Mouse (Mus musculus) liver, embryonic 13.5 days (tissue): ENCODE results near the gene 1600002K03Rik. TPM values are rescaled to one million over a fixed set of nuclear protein-coding genes. Genes with fewer than 3 reads are reported as not detected.
"Not testable (repeated sequence)": the region's sequence is repeated elsewhere in the genome, so short reads cannot be mapped to it uniquely, and the experiment has no call there.

ENCODE experiments used
- ATAC-seq: fragments of 200-750 bp; cut with Nextera tagmentation; 2 replicates; pipeline ENCODE4 v1.8.0; 2017; ENCODE audit warnings: low read depth, mild to moderate bottlenecking, moderate number of reproducible peaks, moderate library complexity
- DNase-seq: peaks from one replicate; pipeline ENCODE4 v3.0.0; 2022
- H3K27ac ChIP-seq: fragments of 300-500 bp; sonication (generic); 2 replicates; pipeline ENCODE4 v1.5.1; 2015; ENCODE audit warnings: moderate library complexity, mild to moderate bottlenecking, inconsistent platforms
- H3K27me3 ChIP-seq: fragments of 300-500 bp; sonication (generic); 2 replicates; pipeline ENCODE4 v1.6.1; 2015; ENCODE audit warnings: mild to moderate bottlenecking, inconsistent platforms
- H3K36me3 ChIP-seq: fragments of 300-500 bp; sonication (generic); 2 replicates; pipeline ENCODE4 v1.6.1; 2015; ENCODE audit warnings: mild to moderate bottlenecking, inconsistent platforms
- H3K4me1 ChIP-seq: fragments of 300-500 bp; sonication (generic); replicated peaks from 2 replicates; pipeline ENCODE4 v1.6.1; 2015; ENCODE audit warnings: inconsistent platforms
- H3K4me2 ChIP-seq: fragments of 300-500 bp; sonication (generic); 2 replicates; pipeline ENCODE4 v1.6.1; 2015; ENCODE audit warnings: inconsistent platforms, mild to moderate bottlenecking, moderate library complexity
- H3K4me3 ChIP-seq: fragments of 300-500 bp; sonication (generic); replicated peaks from 2 replicates; pipeline ENCODE4 v1.5.1; 2015; ENCODE audit warnings: mild to moderate bottlenecking, inconsistent platforms
- H3K9ac ChIP-seq: fragments of 300-500 bp; sonication (generic); 2 replicates; pipeline ENCODE4 v1.6.1; 2015; ENCODE audit warnings: mild to moderate bottlenecking, inconsistent platforms
- H3K9me3 ChIP-seq: fragments of 300-500 bp; sonication (generic); replicated peaks from 2 replicates; pipeline ENCODE4 v1.6.1; 2016; ENCODE audit warnings: inconsistent platforms
- WGBS: fragments of 180-500 bp; shearing (Covaris S2); methylation state at CpG from one replicate; pipeline ENCODE4 v1.1.7; 2015; ENCODE audit not compliant: insufficient replicate concordance; 5-methylcytosine and 5-hydroxymethylcytosine counted together
- polyA plus RNA-seq: library from polyadenylated mRNA; unstranded; fragments of >200 nt; fragmentation: Nextera tagmentation; extraction: Ambion mirVana; gene quantifications from 2 replicates; pipeline ENCODE4 v1.2.1, GENCODE M21; 2015

1600002K03Rik gene
- polyA plus RNA-seq, 1 experiment from 2014 or later, result 14.8 TPM

DNA sequence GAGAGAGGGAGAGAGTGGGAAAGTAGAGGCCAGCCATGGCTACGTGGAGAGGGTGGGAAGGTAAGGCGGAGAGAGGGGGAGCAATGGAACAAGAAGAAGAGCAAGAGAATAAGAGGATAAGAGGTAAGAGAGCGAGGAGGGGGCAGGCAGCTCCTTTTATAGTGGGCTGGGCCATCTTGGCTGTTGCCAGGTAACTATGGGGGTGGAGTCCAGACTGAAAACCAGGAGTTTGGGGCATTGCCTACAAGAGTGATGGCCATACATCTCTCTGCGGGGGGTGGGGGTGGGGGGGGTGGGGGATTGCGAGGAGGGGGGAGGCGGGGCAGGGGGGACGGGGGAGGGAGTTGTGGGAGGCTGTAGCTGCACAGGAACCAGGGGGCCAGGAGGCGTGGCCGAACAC, 47.9 kb downstream of the 1600002K03Rik start:
- peaks cover 5% of the 10 kb centered on the region for H3K4me1 ChIP-seq
- no peak overlapping the region for H3K9ac ChIP-seq
- no peak for ATAC-seq
- H3K27me3 ChIP-seq, result peaks cover 29% of the 10 kb centered on the region
- H3K27ac ChIP-seq, result no peak overlapping the region
- no peaks in the 10 kb centered on the region for H3K9me3 ChIP-seq
- no peak overlapping the region for H3K4me3 ChIP-seq
- no peaks in the 10 kb centered on the region for H3K36me3 ChIP-seq
- DNase-seq, result no peak
- 45% methylated on average over 8 of the region's 9 CpGs for WGBS
- no peak overlapping the region for H3K4me2 ChIP-seq

DNA sequence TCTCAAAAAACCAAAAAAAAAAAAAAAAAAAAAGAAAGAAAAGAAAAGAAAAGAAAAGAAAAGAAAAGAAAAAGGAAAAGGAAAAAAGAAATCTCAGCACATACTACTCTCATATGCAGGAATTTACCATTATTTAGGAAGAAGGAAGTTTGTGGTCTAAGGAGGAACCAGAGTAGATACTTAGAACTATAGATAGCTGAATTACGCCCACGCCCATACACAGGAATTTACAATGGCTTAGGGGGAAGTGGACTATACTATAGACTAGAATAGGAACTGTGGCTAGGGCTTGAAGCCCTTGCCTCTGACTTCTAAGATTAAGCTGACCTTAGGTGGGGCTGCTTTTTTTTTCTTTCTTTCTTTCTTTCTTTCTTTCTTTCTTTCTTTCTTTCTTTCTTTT, 50.4 kb downstream of the 1600002K03Rik start:
- not testable (repeated sequence) for H3K36me3 ChIP-seq, ATAC-seq, H3K9me3 ChIP-seq, H3K27ac ChIP-seq, DNase-seq, H3K4me3 ChIP-seq, H3K9ac ChIP-seq, H3K4me2 ChIP-seq
- Histone ChIP-seq H3K4me1 (peaks cover 25% of the 10 kb centered on the region), H3K27me3 (peaks cover 23% of the 10 kb centered on the region; the same call in 1 of the 2 replicates)
- WGBS, result 10% methylated on average over 2 of the region's 2 CpGs

Other genes with a start within 250 kb of the 1600002K03Rik start
- 5.4 and 5.7 TPM in 2 replicates for gene Arid3a, start 245.9 kb upstream of the 1600002K03Rik start, polyA plus RNA-seq
- 78.2 and 83.0 TPM in 2 replicates for gene Wdr18, start 212.8 kb upstream of the 1600002K03Rik start, polyA plus RNA-seq
- gene Grin3b, start 202.2 kb upstream of the 1600002K03Rik start, polyA plus RNA-seq, result 0.07 and 0.10 TPM in 2 replicates
- 8.2 TPM in 2 replicates for gene Tmem259, start 188.6 kb upstream of the 1600002K03Rik start, polyA plus RNA-seq
- gene Cnn2, start 184.4 kb upstream of the 1600002K03Rik start, polyA plus RNA-seq, result 45.8 and 49.6 TPM in 2 replicates
- gene Abca7, start 176.4 kb upstream of the 1600002K03Rik start, polyA plus RNA-seq, result 6.3 and 7.4 TPM in 2 replicates
- gene Arhgap45, start 156.3 kb upstream of the 1600002K03Rik start, polyA plus RNA-seq, result 14.3 and 14.9 TPM in 2 replicates
- 120 and 122 TPM in 2 replicates for gene Polr2e, start 133.1 kb upstream of the 1600002K03Rik start, polyA plus RNA-seq
- 677 TPM in 2 replicates for gene Gpx4, start 125.8 kb upstream of the 1600002K03Rik start, polyA plus RNA-seq
- 9.2 and 9.9 TPM in 2 replicates for gene Sbno2, start 67.4 kb upstream of the 1600002K03Rik start, polyA plus RNA-seq
- gene Stk11, start 57.1 kb upstream of the 1600002K03Rik start, polyA plus RNA-seq, result 16.2 and 18.3 TPM in 2 replicates
- gene Atp5d, start 34.3 kb upstream of the 1600002K03Rik start, polyA plus RNA-seq, result 358 and 362 TPM in 2 replicates
- gene Cbarp, start 32.1 kb upstream of the 1600002K03Rik start, polyA plus RNA-seq, result 0.54 and 0.69 TPM in 2 replicates
- gene Midn, start 24.7 kb upstream of the 1600002K03Rik start, polyA plus RNA-seq, result 3.0 and 3.3 TPM in 2 replicates
- 19.5 and 21.9 TPM in 2 replicates for gene Cirbp, start 7.0 kb upstream of the 1600002K03Rik start, polyA plus RNA-seq
- 0.98 and 1.1 TPM in 2 replicates for gene Efna2, start 6.5 kb downstream of the 1600002K03Rik start, polyA plus RNA-seq
- 26.1 and 26.5 TPM in 2 replicates for gene Mum1, start 53.5 kb downstream of the 1600002K03Rik start, polyA plus RNA-seq
- gene Ndufs7, start 76.2 kb downstream of the 1600002K03Rik start, polyA plus RNA-seq, result 241 and 294 TPM in 2 replicates
- gene Gamt, start 88.1 kb downstream of the 1600002K03Rik start, polyA plus RNA-seq, result 53.5 and 57.2 TPM in 2 replicates
- 33.5 and 34.7 TPM in 2 replicates for gene Dazap1, start 88.5 kb downstream of the 1600002K03Rik start, polyA plus RNA-seq
- gene Rps15, start 119.5 kb downstream of the 1600002K03Rik start, polyA plus RNA-seq, result 792 and 836 TPM in 2 replicates
- gene Apc2, start 123.0 kb downstream of the 1600002K03Rik start, polyA plus RNA-seq, result 0.13 and 0.24 TPM in 2 replicates
- gene 2310011J03Rik, start 147.6 kb downstream of the 1600002K03Rik start, polyA plus RNA-seq, result 42.3 and 43.7 TPM in 2 replicates
- 5.3 TPM in 2 replicates for gene Pcsk4, start 156.6 kb downstream of the 1600002K03Rik start, polyA plus RNA-seq
- 50.9 and 65.0 TPM in 2 replicates for gene Reep6, start 157.0 kb downstream of the 1600002K03Rik start, polyA plus RNA-seq
- 1.8 and 2.5 TPM in 2 replicates for gene Adamtsl5, start 175.5 kb downstream of the 1600002K03Rik start, polyA plus RNA-seq
- gene Plk5, start 183.5 kb downstream of the 1600002K03Rik start, polyA plus RNA-seq, result 0.12 TPM in 1 of 2 replicates, not detected in the other
- gene Mex3d, start 214.7 kb downstream of the 1600002K03Rik start, polyA plus RNA-seq, result 1.0 and 1.1 TPM in 2 replicates
- gene Mbd3, start 226.6 kb downstream of the 1600002K03Rik start, polyA plus RNA-seq, result 81.2 and 87.4 TPM in 2 replicates
- gene Uqcr11, start 233.9 kb downstream of the 1600002K03Rik start, polyA plus RNA-seq, result 474 and 603 TPM in 2 replicates